Mouse (Mus musculus) hindbrain, embryonic 11.5 days (tissue): ENCODE measurements at regions not wholly inside any gene's neighbourhood (a gene's known extent, or its start where the extent isn't known, plus 50 kb on each side); places are given as distances from the start of the nearest gene placed in this dataset.

Experiments
- ATAC-seq: fragments of 200-750 bp; cut with Nextera tagmentation; 2 replicates; pipeline ENCODE4 v1.8.0; 2017; ENCODE audit warnings: mild to moderate bottlenecking, moderate TSS enrichment, moderate library complexity; ENCODE audit not compliant: low FRiP score
- DNase-seq: peaks from one replicate; pipeline ENCODE4 v3.0.0-alpha.2; 2015; ENCODE audit warnings: low spot score
- H3K27ac ChIP-seq: fragments of 300-500 bp; sonication (generic); 2 replicates; pipeline ENCODE4 v1.5.1; 2014; ENCODE audit warnings: mild to moderate bottlenecking, low read depth, low read length
- H3K27me3 ChIP-seq: fragments of 300-500 bp; sonication (generic); 2 replicates; pipeline ENCODE4 v1.6.1; 2014; ENCODE audit warnings: mild to moderate bottlenecking, low read length, moderate library complexity, mixed read lengths; ENCODE audit not compliant: control insufficient read depth, insufficient read depth
- H3K36me3 ChIP-seq: fragments of 300-500 bp; sonication (generic); 2 replicates; pipeline ENCODE4 v1.6.1; 2014; ENCODE audit warnings: mild to moderate bottlenecking, low read length, moderate library complexity, mixed read lengths; ENCODE audit not compliant: control insufficient read depth, insufficient read depth
- H3K4me1 ChIP-seq: fragments of 300-500 bp; sonication (generic); replicated peaks from 2 replicates; pipeline ENCODE4 v1.6.1; 2014; ENCODE audit warnings: low read length, mixed read lengths; ENCODE audit not compliant: control insufficient read depth, insufficient read depth
- H3K4me2 ChIP-seq: fragments of 300-500 bp; sonication (generic); replicated peaks from 2 replicates; pipeline ENCODE4 v1.6.1; 2014; ENCODE audit warnings: mild to moderate bottlenecking, low read depth, low read length
- H3K4me3 ChIP-seq: fragments of 300-500 bp; sonication (generic); 2 replicates; pipeline ENCODE4 v1.5.1; 2014; ENCODE audit warnings: low read depth, low read length
- H3K9ac ChIP-seq: fragments of 300-500 bp; sonication (generic); 2 replicates; pipeline ENCODE4 v1.6.1; 2014; ENCODE audit warnings: low read depth, low read length
- H3K9me3 ChIP-seq: fragments of 300-500 bp; sonication (generic); 2 replicates; pipeline ENCODE4 v1.6.1; 2016; ENCODE audit warnings: low read length; ENCODE audit not compliant: control insufficient read depth
- WGBS: fragments of 180-500 bp; shearing (Covaris S2); extraction: QIAGEN DNeasy Blood & Tissue Kit; methylation state at CpG from one replicate; pipeline ENCODE4 v1.1.7; 2014; 5-methylcytosine and 5-hydroxymethylcytosine counted together

- H3K36me3 ChIP-seq, result no peaks in the 10 kb centered on the region
- H3K4me1 ChIP-seq, result no peaks in the 10 kb centered on the region
- no peak overlapping the region for H3K4me2 ChIP-seq
- no peaks in the 10 kb centered on the region for H3K27me3 ChIP-seq
- H3K9me3 ChIP-seq, result no peaks in the 10 kb centered on the region
- H3K9ac ChIP-seq, result no peak overlapping the region
- H3K27ac ChIP-seq, result no peak overlapping the region
- H3K4me3 ChIP-seq, result no peak overlapping the region
- ATAC-seq (no peak), DNase-seq (no peak)
- 94% methylated on average over 9 of the region's 9 CpGs for WGBS
Observed at GRCm38 (mm10) chr9:67165486-67165885, 116.3 kb upstream of the Tpm1 start.

DNA sequence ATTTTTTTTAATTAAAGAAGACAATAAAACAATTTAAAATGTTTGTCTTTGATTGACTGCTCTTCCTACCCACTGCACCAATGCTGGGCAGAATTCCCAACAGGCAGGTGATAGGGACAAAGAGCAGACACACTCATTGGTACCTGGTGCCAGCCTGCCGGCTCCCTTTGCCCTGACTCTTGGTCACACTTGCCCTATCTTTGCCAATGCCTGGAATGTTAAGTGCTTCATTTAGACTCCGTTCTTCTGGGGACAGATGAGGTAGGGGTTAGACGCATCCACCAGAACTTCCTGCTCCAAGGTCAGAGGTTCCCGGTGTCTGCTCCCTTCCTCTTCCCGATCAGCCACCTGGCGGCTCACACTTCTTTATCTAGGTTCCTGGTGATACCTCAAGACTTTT lies 114.5 kb upstream of the Tpm1 start:
- H3K9me3 ChIP-seq, result no peaks in the 10 kb centered on the region
- no peak overlapping the region for H3K4me3 ChIP-seq
- no peak overlapping the region for H3K27ac ChIP-seq
- H3K36me3 ChIP-seq, result no peaks in the 10 kb centered on the region
- H3K27me3 ChIP-seq, result no peaks in the 10 kb centered on the region
- no peak overlapping the region for H3K9ac ChIP-seq
- DNase-seq (no peak), ATAC-seq (no peak)
- H3K4me1 ChIP-seq, result no peaks in the 10 kb centered on the region
- H3K4me2 ChIP-seq, result no peak overlapping the region
- 64% methylated on average over 6 of the region's 6 CpGs for WGBS

- no peaks in the 10 kb centered on the region for H3K36me3 ChIP-seq
- no peak overlapping the region for H3K4me2 ChIP-seq
- no peak overlapping the region for H3K9ac ChIP-seq
- DNase-seq (no peak), ATAC-seq (no peak)
- 85% methylated on average over 3 of the region's 3 CpGs for WGBS
- H3K27me3 ChIP-seq, result no peaks in the 10 kb centered on the region
- no peak overlapping the region for H3K27ac ChIP-seq
- H3K4me3 ChIP-seq, result no peak overlapping the region
- H3K4me1 ChIP-seq, result no peaks in the 10 kb centered on the region
- no peaks in the 10 kb centered on the region for H3K9me3 ChIP-seq
Observed at GRCm38 (mm10) chr9:67160785-67161455, 111.7 kb upstream of the Tpm1 start.

DNA sequence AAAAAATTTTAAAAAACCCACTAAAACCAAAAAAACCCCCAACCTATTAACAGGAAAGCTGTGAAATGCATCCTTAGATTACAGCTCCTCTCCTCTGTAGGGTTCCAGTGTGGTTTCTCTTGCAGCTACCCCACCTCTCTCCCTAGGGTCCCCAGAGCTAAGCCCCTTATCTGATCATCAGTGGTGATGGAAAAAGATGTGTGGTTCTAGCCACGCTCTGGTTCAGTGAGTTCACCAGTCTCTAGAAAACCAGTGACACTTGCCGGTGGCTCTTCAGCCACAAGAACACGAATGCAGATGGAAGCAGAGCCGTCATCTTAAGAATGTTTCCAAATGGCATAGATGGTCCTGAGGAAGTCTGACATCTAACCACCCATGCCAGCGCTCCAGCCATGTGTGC lies 111.1 kb upstream of the Tpm1 start:
- 89% methylated on average over 5 of the region's 5 CpGs for WGBS
- ATAC-seq (no peak), DNase-seq (no peak)
- Histone ChIP-seq H3K4me3 (no peak overlapping the region), H3K4me2 (no peak overlapping the region), H3K9me3 (no peaks in the 10 kb centered on the region), H3K36me3 (no peaks in the 10 kb centered on the region), H3K27me3 (no peaks in the 10 kb centered on the region), H3K9ac (no peak overlapping the region), H3K4me1 (no peaks in the 10 kb centered on the region), H3K27ac (no peak overlapping the region)

GRCm38 (mm10) chr9:67156590-67157259 lies 107.5 kb upstream of the Tpm1 start:
- DNase-seq (peak; percentile 43), ATAC-seq (no peak)
- WGBS, result 57% methylated on average over 3 of the region's 3 CpGs
- no peaks in the 10 kb centered on the region for H3K27me3 ChIP-seq
- H3K36me3 ChIP-seq, result no peaks in the 10 kb centered on the region
- H3K27ac ChIP-seq, result no peak overlapping the region
- no peak overlapping the region for H3K4me3 ChIP-seq
- H3K9me3 ChIP-seq, result no peaks in the 10 kb centered on the region
- H3K9ac ChIP-seq, result no peak overlapping the region
- H3K4me2 ChIP-seq, result no peak overlapping the region
- H3K4me1 ChIP-seq, result no peaks in the 10 kb centered on the region

GRCm38 (mm10) chr9:67154062-67154461 lies 104.9 kb upstream of the Tpm1 start:
- H3K27ac ChIP-seq, result no peak overlapping the region
- ATAC-seq, result no peak

DNA sequence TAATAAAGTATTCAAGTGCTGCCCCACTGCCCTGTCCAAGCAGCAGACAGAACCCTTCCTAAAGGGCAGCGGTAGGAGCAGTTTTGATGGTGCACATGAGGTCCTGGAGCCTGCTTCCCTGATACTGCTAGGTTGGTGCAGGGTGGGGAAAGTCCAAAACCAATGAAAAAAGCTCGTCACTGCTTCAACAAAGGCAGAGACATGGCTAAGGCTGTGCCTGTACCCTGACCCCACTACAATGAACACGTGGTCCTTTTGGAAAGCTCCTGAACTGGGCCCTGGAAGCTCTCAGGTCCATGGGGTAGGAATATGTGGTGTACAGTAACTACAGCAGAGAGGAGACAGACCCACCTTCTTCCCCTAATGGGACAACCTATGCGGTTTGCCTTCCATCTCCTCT lies 104.1 kb upstream of the Tpm1 start:
- WGBS, result 81% methylated on average over 4 of the region's 4 CpGs
- H3K4me1 ChIP-seq, result no peaks in the 10 kb centered on the region

More at GRCm38 (mm10) chr9:67154062-67154461, 104.9 kb upstream of the Tpm1 start:
- Histone ChIP-seq H3K9ac (no peak overlapping the region), H3K4me1 (no peaks in the 10 kb centered on the region), H3K36me3 (no peaks in the 10 kb centered on the region), H3K27me3 (no peaks in the 10 kb centered on the region), H3K4me2 (no peak overlapping the region), H3K4me3 (no peak overlapping the region), H3K9me3 (no peaks in the 10 kb centered on the region)
- DNase-seq, result no peak
- 79% methylated on average over 6 of the region's 6 CpGs for WGBS

GRCm38 (mm10) chr9:67147656-67148055 lies 98.5 kb upstream of the Tpm1 start:
- 77% methylated on average over 7 of the region's 7 CpGs for WGBS
- Histone ChIP-seq H3K9me3 (no peaks in the 10 kb centered on the region), H3K36me3 (no peaks in the 10 kb centered on the region), H3K9ac (no peak overlapping the region), H3K4me3 (no peak overlapping the region), H3K27me3 (no peaks in the 10 kb centered on the region), H3K27ac (no peak overlapping the region), H3K4me2 (no peak overlapping the region), H3K4me1 (no peaks in the 10 kb centered on the region)
- no peak for DNase-seq
- ATAC-seq, result no peak

More for the DNA sequence above, 104.1 kb upstream of the Tpm1 start:
- H3K36me3 ChIP-seq, result no peaks in the 10 kb centered on the region
- DNase-seq, result no peak
- no peak for ATAC-seq
- H3K9ac ChIP-seq, result no peak overlapping the region
- no peak overlapping the region for H3K4me3 ChIP-seq
- no peaks in the 10 kb centered on the region for H3K9me3 ChIP-seq
- no peaks in the 10 kb centered on the region for H3K27me3 ChIP-seq
- no peak overlapping the region for H3K27ac ChIP-seq
- H3K4me2 ChIP-seq, result no peak overlapping the region

GRCm38 (mm10) chr9:67145392-67145791 lies 96.2 kb upstream of the Tpm1 start:
- no peak for DNase-seq
- Histone ChIP-seq H3K4me2 (no peak overlapping the region), H3K4me1 (no peaks in the 10 kb centered on the region), H3K36me3 (no peaks in the 10 kb centered on the region), H3K27me3 (no peaks in the 10 kb centered on the region), H3K9ac (no peak overlapping the region), H3K4me3 (no peak overlapping the region), H3K9me3 (no peaks in the 10 kb centered on the region), H3K27ac (no peak overlapping the region)
- no peak for ATAC-seq
- 92% methylated on average over 6 of the region's 6 CpGs for WGBS
